Mouse (Mus musculus) thymus, adult 2 months (tissue): ENCODE measurements around the gene Islr.

Experiments
- CTCF ChIP-seq: fragments of 200-500 bp; IDR thresholded peaks from 2 replicates; pipeline ENCODE4 v1.5.1; 2012; ENCODE audit warnings: mild to moderate bottlenecking, control low read depth, low read length, moderate library complexity, borderline replicate concordance; ENCODE audit not compliant: control insufficient read depth, poor library complexity, insufficient read depth; ENCODE audit errors: extremely low read depth
- POLR2A ChIP-seq: fragments of 200-500 bp; IDR thresholded peaks from 2 replicates; pipeline ENCODE4 v1.6.1; 2012; ENCODE audit warnings: mild to moderate bottlenecking, low read length, control low read depth, moderate library complexity; ENCODE audit not compliant: control insufficient read depth, poor library complexity, insufficient read depth; ENCODE audit errors: extremely low read depth

- TF ChIP-seq POLR2A (no peak), CTCF (no peak)
These were observed 51.0 kb downstream of the Islr start for GRCm38 (mm10) chr9:58153095-58153494.
